Mouse (Mus musculus) testis, adult 2 months (tissue): ENCODE measurements around the gene Ctsc.

ENCODE experiments used
- CTCF ChIP-seq: fragments of 200-500 bp; IDR thresholded peaks from 2 replicates; pipeline ENCODE4 v1.5.1; 2012; ENCODE audit warnings: low read depth, mild to moderate bottlenecking, inconsistent platforms, low read length, moderate library complexity; ENCODE audit not compliant: control insufficient read depth, insufficient read depth, insufficient replicate concordance
- POLR2A ChIP-seq: fragments of 200-500 bp; IDR thresholded peaks from 2 replicates; pipeline ENCODE4 v1.6.1; 2012; ENCODE audit warnings: low read depth, mild to moderate bottlenecking, inconsistent platforms, low read length, moderate library complexity; ENCODE audit not compliant: control insufficient read depth

DNA sequence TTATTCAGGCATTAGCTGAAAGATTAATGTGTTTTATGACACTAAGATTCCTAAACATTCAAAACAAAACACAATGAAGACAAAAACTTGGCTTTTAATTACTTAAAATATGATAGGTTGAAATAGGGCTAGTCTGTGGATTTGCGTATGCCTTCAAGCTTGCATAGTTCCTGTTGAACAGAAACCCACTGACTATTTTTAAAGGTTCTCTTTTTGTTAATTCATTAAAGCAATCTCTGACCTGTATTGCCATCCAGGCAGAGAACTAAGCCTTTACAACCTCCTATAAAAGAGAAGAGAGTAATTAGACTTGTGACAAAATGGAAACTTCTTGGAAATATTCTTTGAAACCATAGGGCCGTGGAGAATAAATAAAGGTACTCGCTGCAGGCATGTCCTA, 7.4 kb downstream of the Ctsc start:
- TF ChIP-seq CTCF, result no peak
- TF ChIP-seq POLR2A, result no peak
